Mouse (Mus musculus) forebrain, embryonic 10.5 days (tissue): Measurements from ENCODE around the gene Stk33. TPM values are rescaled to one million over a fixed set of nuclear protein-coding genes. Genes with fewer than 3 reads are reported as not detected.

ENCODE experiments used
- DNase-seq: peaks from one replicate; pipeline ENCODE4 v3.0.0-alpha.2; 2017; ENCODE audit warnings: low spot score; ENCODE audit errors: extremely low spot score
- H3K27ac ChIP-seq: fragments of 300-500 bp; sonication (generic); 2 replicates; pipeline ENCODE4 v1.5.1; 2016; ENCODE audit warnings: mild to moderate bottlenecking
- H3K27me3 ChIP-seq: fragments of 300-500 bp; sonication (generic); 2 replicates; pipeline ENCODE4 v1.6.1; 2016; ENCODE audit warnings: mild to moderate bottlenecking; ENCODE audit not compliant: poor library complexity, severe bottlenecking
- H3K36me3 ChIP-seq: fragments of 300-500 bp; sonication (generic); replicated peaks from 2 replicates; pipeline ENCODE4 v1.6.1; 2016; ENCODE audit warnings: mild to moderate bottlenecking, moderate library complexity
- H3K4me1 ChIP-seq: fragments of 300-500 bp; sonication (generic); 2 replicates; pipeline ENCODE4 v1.6.1; 2016
- H3K4me3 ChIP-seq: fragments of 300-500 bp; sonication (generic); 2 replicates; pipeline ENCODE4 v1.5.1; 2016; ENCODE audit warnings: mild to moderate bottlenecking, moderate library complexity
- H3K9me3 ChIP-seq: fragments of 300-500 bp; sonication (generic); 2 replicates; pipeline ENCODE4 v1.6.1; 2016; ENCODE audit warnings: mild to moderate bottlenecking, moderate library complexity
- WGBS: fragments of 180-500 bp; shearing (Covaris S2); methylation state at CpG from one replicate; pipeline ENCODE4 v1.1.7; 2016; 5-methylcytosine and 5-hydroxymethylcytosine counted together
- polyA plus RNA-seq: library from polyadenylated mRNA; unstranded; fragments of >200 nt; fragmentation: Nextera tagmentation; extraction: Ambion mirVana; gene quantifications from 2 replicates; pipeline ENCODE4 v1.2.1, GENCODE M21; 2016

The Stk33 gene
- polyA plus RNA-seq, 1 experiment from 2014 or later, result 4.8 TPM

DNA sequence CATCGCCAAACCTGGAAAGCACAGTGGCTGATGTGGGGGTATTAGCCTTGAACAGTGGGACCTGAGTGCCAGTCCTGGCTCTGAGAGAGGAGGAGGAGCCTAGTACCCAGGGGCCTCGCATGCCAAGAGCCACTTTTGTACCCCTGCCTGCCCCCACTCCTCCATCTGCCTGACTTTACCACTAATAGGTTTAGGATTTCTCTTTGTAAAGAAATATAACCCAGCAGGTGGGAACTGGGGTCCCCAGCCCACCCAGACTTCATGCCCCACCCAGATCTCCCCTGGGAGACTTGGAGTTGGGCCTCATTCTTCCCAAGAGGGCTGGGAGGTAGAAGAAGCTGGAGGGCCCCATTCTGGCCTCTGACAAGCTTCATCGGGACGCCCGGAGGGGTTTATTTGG lies 207.6 kb downstream of the Stk33 start:
- Histone ChIP-seq H3K4me3 (no peak overlapping the region), H3K27ac (peak overlapping the region; percentile 60), H3K36me3 (no peaks in the 10 kb centered on the region), H3K27me3 (peaks cover 98% of the 10 kb centered on the region), H3K4me1 (peaks cover 53% of the 10 kb centered on the region), H3K9me3 (no peaks in the 10 kb centered on the region)
- DNase-seq, result no peak
- 75% methylated on average over 5 of the region's 5 CpGs for WGBS

DNA sequence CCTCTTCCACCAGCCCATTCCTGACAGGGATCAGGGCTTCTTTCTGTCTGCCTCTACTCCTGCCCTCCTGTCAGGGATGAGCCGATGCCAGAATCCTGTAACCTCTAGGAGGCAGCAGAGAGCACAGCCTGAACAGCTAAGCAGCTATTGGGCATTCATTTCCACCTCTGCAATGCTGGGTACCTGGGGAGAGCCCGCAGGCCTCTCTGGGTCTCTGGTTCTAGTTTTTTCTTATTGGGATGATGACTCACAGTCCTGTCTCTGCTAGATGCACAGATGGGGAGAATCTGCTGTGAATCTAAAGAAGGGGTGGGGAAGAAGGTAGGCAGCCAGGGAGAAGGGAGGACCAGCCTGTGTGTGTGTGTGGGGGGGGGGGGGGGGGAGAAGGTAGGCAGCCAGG lies 208.1 kb downstream of the Stk33 start:
- Histone ChIP-seq H3K4me1 (peaks cover 52% of the 10 kb centered on the region), H3K27ac (0 out of 2 replicates have a peak overlapping the region, but pooled peaks have one; percentile 60), H3K4me3 (no peak overlapping the region), H3K36me3 (no peaks in the 10 kb centered on the region), H3K9me3 (no peaks in the 10 kb centered on the region), H3K27me3 (peaks cover 98% of the 10 kb centered on the region)
- peak; percentile 63 for DNase-seq
- WGBS, result 20% methylated on average over 2 of the region's 2 CpGs

Other genes with a start within 250 kb of the Stk33 start
- 0.06 and 0.09 TPM in 2 replicates for gene Trim66, start 69.1 kb upstream of the Stk33 start, polyA plus RNA-seq
- 133 and 134 TPM in 2 replicates for gene Rpl27a, start 80.1 kb upstream of the Stk33 start, polyA plus RNA-seq